Mouse (Mus musculus) midbrain, embryonic 10.5 days (tissue): ENCODE data around the gene Cers2. TPM values are rescaled to one million over a fixed set of nuclear protein-coding genes. Genes with fewer than 3 reads are reported as not detected.

Experiments used
- DNase-seq: peaks from one replicate; pipeline ENCODE4 v3.0.0-alpha.2; 2017; ENCODE audit warnings: low spot score
- H3K27ac ChIP-seq: fragments of 300-500 bp; sonication (generic); replicated peaks from 2 replicates; pipeline ENCODE4 v1.5.1; 2016; ENCODE audit warnings: mild to moderate bottlenecking
- H3K27me3 ChIP-seq: fragments of 300-500 bp; sonication (generic); 2 replicates; pipeline ENCODE4 v1.6.1; 2016; ENCODE audit warnings: low read depth, mild to moderate bottlenecking; ENCODE audit not compliant: poor library complexity, severe bottlenecking
- H3K36me3 ChIP-seq: fragments of 300-500 bp; sonication (generic); 2 replicates; pipeline ENCODE4 v1.6.1; 2016; ENCODE audit warnings: mild to moderate bottlenecking, moderate library complexity
- H3K4me1 ChIP-seq: fragments of 300-500 bp; sonication (generic); 2 replicates; pipeline ENCODE4 v1.6.1; 2016
- H3K4me3 ChIP-seq: fragments of 300-500 bp; sonication (generic); 2 replicates; pipeline ENCODE4 v1.5.1; 2016; ENCODE audit warnings: mild to moderate bottlenecking, moderate library complexity
- H3K9me3 ChIP-seq: fragments of 300-500 bp; sonication (generic); replicated peaks from 2 replicates; pipeline ENCODE4 v1.6.1; 2016; ENCODE audit warnings: mild to moderate bottlenecking
- WGBS: fragments of 180-500 bp; shearing (Covaris S2); methylation state at CpG from one replicate; pipeline ENCODE4 v1.1.7; 2016; 5-methylcytosine and 5-hydroxymethylcytosine counted together
- polyA plus RNA-seq: library from polyadenylated mRNA; unstranded; fragments of >200 nt; fragmentation: Nextera tagmentation; extraction: Ambion mirVana; gene quantifications from 2 replicates; pipeline ENCODE4 v1.2.1, GENCODE M21; 2016

Cers2 gene
- polyA plus RNA-seq = 116 and 120 TPM in 2 replicates

GRCm38 (mm10) chr3:95314486-95315093 lies at the start of gene Cers2:
TSS of gene Cers2 (plus strand) at chr3:95314791.
- 0 out of 2 replicates have a peak, but pooled peaks cover 4% of the 10 kb centered on the region for H3K36me3 ChIP-seq
- H3K4me1 ChIP-seq = peaks cover 49% of the 10 kb centered on the region
- no peaks in the 10 kb centered on the region for H3K27me3 ChIP-seq
- H3K4me3 ChIP-seq = peak within 1 kb of the TSS; percentile 78
- H3K9me3 ChIP-seq = no peaks in the 10 kb centered on the region
- DNase-seq = no peak
- 2% methylated on average over 27 of the region's 27 CpGs for WGBS
- peak within 1 kb of the TSS; percentile 100 for H3K27ac ChIP-seq

- no peak for DNase-seq
- no peaks in the 10 kb centered on the region for H3K9me3 ChIP-seq
- 94% methylated on average over 3 of the region's 3 CpGs for WGBS
- H3K36me3 ChIP-seq = peaks cover 78% of the 10 kb centered on the region
- H3K27ac ChIP-seq = no peak overlapping the region
- peaks cover 6% of the 10 kb centered on the region; the same call in 1 of the 2 replicates for H3K4me1 ChIP-seq
- no peak overlapping the region for H3K4me3 ChIP-seq
- no peaks in the 10 kb centered on the region for H3K27me3 ChIP-seq
These were observed 48.5 kb upstream of the Cers2 start for GRCm38 (mm10) chr3:95266052-95266451.

- Histone ChIP-seq H3K9me3 (no peaks in the 10 kb centered on the region), H3K36me3 (peaks cover 61% of the 10 kb centered on the region), H3K27me3 (no peaks in the 10 kb centered on the region), H3K4me1 (peaks cover 6% of the 10 kb centered on the region; the same call in 1 of the 2 replicates), H3K27ac (no peak overlapping the region), H3K4me3 (no peak overlapping the region)
- no peak for DNase-seq
These were observed 46.7 kb upstream of the Cers2 start for GRCm38 (mm10) chr3:95267855-95268254.

GRCm38 (mm10) chr3:95269789-95270188 lies 44.8 kb upstream of the Cers2 start:
- H3K27ac ChIP-seq = no peak overlapping the region
- no peaks in the 10 kb centered on the region for H3K9me3 ChIP-seq
- H3K4me1 ChIP-seq = no peaks in the 10 kb centered on the region
- no peak for DNase-seq
- no peak overlapping the region for H3K4me3 ChIP-seq
- 91% methylated on average over 5 of the region's 5 CpGs for WGBS
- H3K36me3 ChIP-seq = peaks cover 50% of the 10 kb centered on the region
- no peaks in the 10 kb centered on the region for H3K27me3 ChIP-seq

GRCm38 (mm10) chr3:95270766-95271364 lies 43.7 kb upstream of the Cers2 start:
- H3K4me1 ChIP-seq = no peaks in the 10 kb centered on the region
- no peak overlapping the region for H3K27ac ChIP-seq
- H3K9me3 ChIP-seq = no peaks in the 10 kb centered on the region
- H3K36me3 ChIP-seq = peaks cover 43% of the 10 kb centered on the region
- no peak for DNase-seq
- WGBS = 88% methylated on average over 12 of the region's 12 CpGs
- H3K4me3 ChIP-seq = no peak overlapping the region
- H3K27me3 ChIP-seq = no peaks in the 10 kb centered on the region

- WGBS = 92% methylated on average over 5 of the region's 5 CpGs
- Histone ChIP-seq H3K27ac (no peak overlapping the region), H3K4me3 (no peak overlapping the region), H3K27me3 (no peaks in the 10 kb centered on the region), H3K4me1 (peaks cover 2% of the 10 kb centered on the region; the same call in 1 of the 2 replicates), H3K36me3 (peaks cover 18% of the 10 kb centered on the region), H3K9me3 (no peaks in the 10 kb centered on the region)
- no peak for DNase-seq
These were observed 41.1 kb upstream of the Cers2 start for GRCm38 (mm10) chr3:95273471-95273870.

- Histone ChIP-seq H3K27me3 (no peaks in the 10 kb centered on the region), H3K9me3 (no peaks in the 10 kb centered on the region), H3K36me3 (peaks cover 8% of the 10 kb centered on the region; the same call in 1 of the 2 replicates), H3K4me3 (no peak overlapping the region), H3K27ac (no peak overlapping the region), H3K4me1 (peaks cover 2% of the 10 kb centered on the region; the same call in 1 of the 2 replicates)
- WGBS = 94% methylated on average over 4 of the region's 4 CpGs
- DNase-seq = no peak
These were observed 40.1 kb upstream of the Cers2 start for GRCm38 (mm10) chr3:95274453-95274852.

GRCm38 (mm10) chr3:95275161-95275560 lies 39.4 kb upstream of the Cers2 start:
- 88% methylated on average over 6 of the region's 6 CpGs for WGBS
- Histone ChIP-seq H3K4me1 (peaks cover 2% of the 10 kb centered on the region; the same call in 1 of the 2 replicates), H3K9me3 (no peaks in the 10 kb centered on the region), H3K27ac (no peak overlapping the region), H3K4me3 (no peak overlapping the region), H3K27me3 (no peaks in the 10 kb centered on the region), H3K36me3 (peaks cover 7% of the 10 kb centered on the region; the same call in 1 of the 2 replicates)
- DNase-seq = no peak

GRCm38 (mm10) chr3:95276428-95276934 lies 38.1 kb upstream of the Cers2 start:
- Histone ChIP-seq H3K4me3 (no peak overlapping the region), H3K4me1 (peaks cover 13% of the 10 kb centered on the region), H3K27me3 (no peaks in the 10 kb centered on the region), H3K36me3 (peaks cover 7% of the 10 kb centered on the region; the same call in 1 of the 2 replicates), H3K9me3 (no peaks in the 10 kb centered on the region), H3K27ac (no peak overlapping the region)
- WGBS = 78% methylated on average over 5 of the region's 5 CpGs
- no peak for DNase-seq

GRCm38 (mm10) chr3:95277149-95277551 lies 37.4 kb upstream of the Cers2 start:
- peaks cover 18% of the 10 kb centered on the region for H3K4me1 ChIP-seq
- H3K4me3 ChIP-seq = no peak overlapping the region
- H3K27ac ChIP-seq = no peak overlapping the region
- 95% methylated on average over 1 of the region's 1 CpGs for WGBS
- peaks cover 7% of the 10 kb centered on the region; the same call in 1 of the 2 replicates for H3K36me3 ChIP-seq
- DNase-seq = no peak
- H3K27me3 ChIP-seq = no peaks in the 10 kb centered on the region
- H3K9me3 ChIP-seq = no peaks in the 10 kb centered on the region

- 25% methylated on average over 8 of the region's 8 CpGs for WGBS
- H3K4me3 ChIP-seq = peak overlapping the region; percentile 81
- peak overlapping the region; percentile 95 for H3K27ac ChIP-seq
- no peaks in the 10 kb centered on the region for H3K36me3 ChIP-seq
- no peaks in the 10 kb centered on the region for H3K9me3 ChIP-seq
- DNase-seq = no peak
- no peaks in the 10 kb centered on the region for H3K27me3 ChIP-seq
- H3K4me1 ChIP-seq = peaks cover 39% of the 10 kb centered on the region
These were observed 33.8 kb upstream of the Cers2 start for GRCm38 (mm10) chr3:95280747-95281146.

GRCm38 (mm10) chr3:95281216-95282126 lies 33.1 kb upstream of the Cers2 start, which contains the start of the genes Mindy1 and Prune1:
TSS of gene Mindy1 (plus strand) at chr3:95281345.
TSS of gene Prune1 (minus strand) at chr3:95282076.
- peak; percentile 97 for DNase-seq
- Histone ChIP-seq H3K4me3 (peak within 1 kb of the TSS; percentile 81), H3K27me3 (no peaks in the 10 kb centered on the region), H3K27ac (peak within 1 kb of the TSS; percentile 95), H3K9me3 (no peaks in the 10 kb centered on the region), H3K4me1 (peaks cover 39% of the 10 kb centered on the region), H3K36me3 (no peaks in the 10 kb centered on the region)
- under 1% methylated on average over 53 of the region's 53 CpGs for WGBS
